Mouse (Mus musculus): ENCODE results near the gene Epha7.

The Epha7 gene

GRCm38 (mm10) chr4:28899783-28900182 is 86.9 kb downstream of the Epha7 start:
- DNase-seq (ENCODE audit: low spot score), result no peak

- DNase-seq (ENCODE audit: low spot score), result no peak
Measured at GRCm38 (mm10) chr4:28901496-28901895, 88.6 kb downstream of the Epha7 start.

DNA sequence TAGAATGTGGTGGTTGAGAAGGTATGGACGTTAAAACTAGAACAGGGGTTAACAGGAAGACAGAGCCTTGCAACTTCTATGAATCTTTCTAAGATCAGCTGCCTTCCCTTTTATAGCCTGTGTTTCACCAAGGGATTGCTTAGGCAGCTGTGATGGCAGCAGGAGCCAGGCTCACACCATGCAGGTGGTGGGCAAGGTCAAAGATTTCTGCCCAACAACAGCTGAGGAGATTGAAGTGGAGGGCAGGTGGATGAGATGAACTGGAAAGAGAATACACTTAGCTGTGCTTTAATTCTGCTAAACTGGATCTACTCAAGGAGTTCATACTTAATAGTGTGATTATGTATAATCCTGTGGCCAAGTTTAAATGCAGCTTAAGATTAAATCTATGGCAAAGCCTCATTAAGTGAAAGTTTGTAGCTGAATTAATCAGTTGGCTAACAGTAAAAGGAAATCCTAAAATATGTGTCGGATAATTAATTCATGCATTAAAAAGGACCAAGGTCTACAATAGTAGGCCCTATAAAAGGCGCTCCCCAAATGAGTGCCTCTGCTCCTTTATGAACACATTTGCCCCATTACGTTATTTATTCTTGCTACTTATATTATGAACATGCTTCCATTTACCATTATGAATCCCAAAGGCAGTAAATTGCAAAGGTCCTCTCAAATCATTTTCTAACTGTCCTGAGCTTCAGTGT is 89.2 kb downstream of the Epha7 start:
- DNase-seq (ENCODE audit: low spot score), result no peak

GRCm38 (mm10) chr4:28906985-28907384 is 94.1 kb downstream of the Epha7 start:
- no peak for DNase-seq (ENCODE audit: low spot score)

GRCm38 (mm10) chr4:28910127-28910526 is 97.2 kb downstream of the Epha7 start:
- no peak for DNase-seq (ENCODE audit: low spot score)

DNA sequence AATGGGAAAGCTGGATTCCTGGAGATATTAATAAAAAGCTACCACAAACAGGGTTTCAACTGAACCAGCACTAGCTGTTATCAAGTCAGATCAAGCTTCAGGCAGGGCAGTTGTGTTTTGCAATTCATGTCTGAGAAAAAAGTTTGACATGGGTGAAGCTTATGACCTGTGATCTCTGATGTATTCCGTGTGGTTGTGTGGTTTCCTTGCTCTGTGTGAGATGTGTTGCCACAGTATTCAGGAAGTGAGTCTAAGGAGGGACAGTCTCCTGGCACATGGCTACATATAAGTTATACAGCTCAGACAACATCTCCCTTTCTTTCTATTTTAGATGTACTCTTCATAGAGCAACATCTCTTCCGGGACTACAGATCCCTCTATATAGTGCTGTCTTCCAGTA is 99.1 kb downstream of the Epha7 start:
- DNase-seq (ENCODE audit: low spot score), result no peak

GRCm38 (mm10) chr4:28913613-28914012 is 100.7 kb downstream of the Epha7 start:
- no peak for DNase-seq (ENCODE audit: low spot score)

DNA sequence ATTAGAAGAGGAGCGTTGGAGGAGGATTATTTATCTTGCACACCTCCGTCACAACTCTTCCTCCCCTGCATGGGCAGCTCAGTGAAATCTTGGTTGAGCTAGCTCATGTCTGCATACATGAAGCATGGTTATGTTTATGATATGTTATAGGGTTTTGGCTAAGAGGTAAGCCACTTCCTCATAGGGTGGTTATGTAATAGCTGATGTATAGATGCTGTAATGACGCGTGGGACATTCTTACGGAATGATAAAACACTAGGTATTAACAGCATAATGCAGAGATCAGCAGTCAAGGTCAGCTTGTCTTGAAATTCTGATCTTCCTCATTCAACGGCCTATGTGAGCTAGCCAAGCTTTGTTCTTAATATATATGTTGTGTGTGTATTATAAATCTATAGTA is 107.7 kb downstream of the Epha7 start:
- no peak for DNase-seq (ENCODE audit: low spot score)

DNA sequence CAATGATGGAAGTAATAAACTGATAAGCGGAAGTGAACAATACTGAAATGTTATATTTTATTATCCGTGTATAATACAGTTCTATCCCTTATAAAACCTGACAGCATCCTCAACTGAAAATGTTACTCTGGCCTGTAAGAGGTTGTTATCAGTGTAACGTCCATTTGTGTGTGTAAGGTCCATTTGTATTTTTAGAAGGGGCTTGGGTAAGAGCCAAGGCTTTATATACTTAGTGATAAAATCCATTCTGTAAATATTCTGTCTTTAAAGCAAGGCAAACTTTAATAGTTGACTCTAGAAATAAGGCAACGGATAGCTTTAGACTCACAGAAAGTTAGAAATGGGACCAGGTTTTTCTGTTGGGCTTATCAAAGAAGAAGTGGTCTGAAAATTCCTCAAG is 113.1 kb downstream of the Epha7 start:
- no peak for DNase-seq (ENCODE audit: low spot score)

DNA sequence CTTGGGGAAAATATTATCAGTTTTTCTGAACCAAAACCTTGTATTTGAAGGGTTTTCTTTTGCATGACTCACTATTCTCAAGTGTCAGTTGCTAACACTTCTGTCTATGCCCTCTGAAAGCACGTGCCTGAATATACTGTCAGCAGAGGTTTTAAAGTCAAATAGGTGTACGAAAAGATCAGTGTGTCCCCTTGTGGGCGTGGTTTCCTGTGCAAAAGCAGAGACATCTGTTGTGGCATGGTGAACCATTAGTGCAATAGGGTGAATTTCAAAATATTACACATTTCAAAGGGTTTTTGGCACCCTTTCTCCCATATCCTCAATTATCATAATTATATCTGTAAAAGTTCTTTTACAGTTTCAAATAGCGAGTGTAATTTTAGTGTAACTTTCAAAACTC is 120.5 kb downstream of the Epha7 start:
- no peak for DNase-seq (ENCODE audit: low spot score)

DNA sequence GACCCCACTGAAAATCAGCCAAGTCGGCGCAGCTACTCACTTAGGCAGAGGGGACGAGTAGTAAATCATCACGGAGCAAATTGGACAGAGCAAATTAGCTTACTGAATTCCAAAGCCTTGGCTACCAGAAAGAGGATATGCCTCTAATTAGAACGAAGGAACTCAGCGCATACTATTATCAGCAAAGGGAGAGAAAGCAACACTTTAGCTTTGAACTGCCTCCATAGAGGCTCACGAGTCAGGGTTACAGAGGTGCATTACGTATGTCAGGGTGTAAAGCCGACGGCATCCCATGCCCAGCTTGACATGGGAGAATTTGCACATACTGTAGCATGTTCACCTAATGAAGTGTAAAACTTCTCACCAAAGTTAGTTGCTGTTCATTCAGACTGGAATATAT is 121.9 kb downstream of the Epha7 start:
- DNase-seq (ENCODE audit: low spot score), result no peak

DNA sequence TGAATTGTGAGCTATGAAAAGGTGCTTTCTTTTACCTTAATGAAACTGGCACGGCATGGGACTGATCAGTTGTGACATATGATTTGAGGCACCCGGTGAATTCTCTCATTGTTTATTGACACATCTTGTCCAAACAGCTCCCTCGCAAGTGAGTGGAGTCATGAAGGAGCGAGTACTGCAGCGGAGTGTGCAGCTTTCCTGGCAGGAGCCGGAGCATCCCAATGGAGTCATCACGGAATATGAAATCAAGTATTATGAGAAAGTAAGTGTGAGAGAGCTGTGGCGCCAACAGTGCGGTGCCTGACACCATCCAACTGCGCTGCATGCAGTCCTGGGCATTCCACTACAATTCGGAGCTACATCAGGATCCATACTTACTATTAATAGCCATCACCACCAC is 122.6 kb downstream of the Epha7 start:
- DNase-seq (ENCODE audit: low spot score), result no peak

- DNase-seq (ENCODE audit: low spot score), result no peak
Measured at GRCm38 (mm10) chr4:28940710-28941109, 127.8 kb downstream of the Epha7 start.

- no peak for DNase-seq (ENCODE audit: low spot score)
Measured at GRCm38 (mm10) chr4:28944237-28944636, 131.3 kb downstream of the Epha7 start.

- no peak for DNase-seq (ENCODE audit: low spot score)
Measured at GRCm38 (mm10) chr4:28960889-28961560, 148.1 kb downstream of the Epha7 start.

- DNase-seq (ENCODE audit: low spot score), result no peak
Measured at GRCm38 (mm10) chr4:28967584-28968315, 154.8 kb downstream of the Epha7 start.

DNA sequence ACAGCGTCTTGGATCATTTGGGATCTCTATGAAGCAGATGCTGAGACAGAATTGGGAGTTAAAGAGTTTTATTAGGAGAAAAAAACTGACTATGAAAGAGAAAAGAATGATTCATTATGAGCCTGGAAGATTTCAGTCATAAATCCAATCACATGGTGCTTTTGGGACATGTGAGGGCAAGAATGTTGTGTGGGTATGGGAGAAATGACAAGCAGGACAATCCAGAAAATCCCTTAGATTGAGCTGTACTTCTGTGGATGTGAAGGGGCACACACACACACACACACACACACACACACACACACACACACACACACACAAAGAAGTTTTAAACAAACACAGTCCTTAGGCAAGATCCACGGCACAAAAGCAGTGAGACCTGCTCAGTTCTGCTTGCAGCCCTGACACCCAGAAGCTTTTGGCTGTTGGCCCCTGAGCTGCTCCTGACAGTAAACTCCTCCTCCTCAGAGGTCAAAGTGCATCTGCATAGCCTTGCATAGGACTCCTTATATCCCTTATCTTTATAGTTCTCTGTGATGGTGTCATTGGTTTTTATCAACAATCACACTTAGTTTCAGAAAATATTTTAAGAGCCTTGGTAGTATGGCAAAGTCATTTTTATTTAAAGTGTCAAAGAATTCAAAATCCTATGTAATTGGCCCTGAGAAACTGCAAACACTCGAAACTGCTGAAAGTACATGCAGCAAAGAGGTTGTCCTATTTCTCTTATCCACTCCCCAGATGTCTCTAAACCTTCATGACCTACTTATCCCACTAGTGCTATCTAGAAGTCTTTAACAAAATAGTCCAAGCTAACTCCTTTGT is 185.7 kb downstream of the Epha7 start:
- DNase-seq (ENCODE audit: low spot score), result no peak

DNA sequence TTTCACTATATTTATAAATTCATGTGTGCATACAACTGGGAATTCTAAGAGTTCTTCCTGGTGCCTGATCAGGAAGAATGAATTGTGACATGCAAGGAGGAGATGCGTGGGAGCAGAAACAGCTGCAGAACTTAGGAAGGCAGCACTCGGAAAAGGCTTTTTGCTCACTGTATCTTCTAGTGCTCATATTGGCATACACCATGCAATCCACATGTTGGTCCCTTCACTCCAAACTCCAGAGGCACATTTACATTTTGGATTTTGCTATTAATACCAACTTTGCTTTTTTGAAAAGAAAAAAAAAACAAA is 186.3 kb downstream of the Epha7 start:
- no peak for DNase-seq (ENCODE audit: low spot score)

- no peak for DNase-seq (ENCODE audit: low spot score)
Measured at GRCm38 (mm10) chr4:29010333-29010732, 197.4 kb downstream of the Epha7 start.

All from ovary, postnatal 14 days (tissue).